Mouse (Mus musculus): ENCODE measurements around the gene Slc5a4a.

- TF ChIP-seq CTCF (IDR thresholded peaks at IDR 0.05; ENCODE audit: borderline replicate concordance, extremely low read depth, insufficient read depth, insufficient read length), result no peak
- TF ChIP-seq POLR2A (IDR thresholded peaks at IDR 0.05; ENCODE audit: borderline replicate concordance, extremely low read depth, insufficient read depth, insufficient read length, poor library complexity, severe bottlenecking), result no peak
These were observed 10.9 kb upstream of the Slc5a4a start for GRCm38 (mm10) chr10:76136318-76136717.
